8 mouse cellular contexts compared by ENCODE assay signal in the genomic region with DNA sequence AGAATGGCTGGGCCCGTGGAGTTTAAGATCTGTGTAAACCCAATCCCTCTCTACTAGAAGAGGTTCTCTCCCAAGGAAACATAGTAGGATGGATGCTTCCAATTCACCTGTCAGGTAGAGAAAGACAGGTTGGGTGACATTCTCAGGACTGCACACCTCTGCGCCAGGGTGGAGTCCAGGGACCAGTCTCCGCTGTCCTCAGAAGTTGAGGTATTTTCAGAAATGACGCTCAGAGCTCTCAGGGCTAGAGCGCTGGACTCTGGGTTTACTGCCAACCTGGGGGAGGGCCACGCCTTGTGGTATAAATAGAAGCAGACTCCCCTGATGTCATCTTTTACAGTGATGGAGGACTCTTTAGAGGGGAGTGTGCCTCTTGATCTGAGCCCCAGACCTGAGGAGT. TPM values are rescaled to one million over a fixed set of nuclear protein-coding genes. Genes with fewer than 3 reads are reported as not detected.
DNase-seq lines count a peak whose midpoint lies in the region; ATAC-seq and TF ChIP-seq lines count a peak whose summit lies in the region.

No protein-coding gene starts in this region.

- H3K27me3 ChIP-seq in erythroblast, embryonic 14.5 days (ENCODE audit: control insufficient read depth): peaks cover 26% of the 10 kb centered on the region
- H3K27me3 ChIP-seq in liver, postnatal 0 days (ENCODE audit: insufficient read depth, low read length): no peaks in the 10 kb centered on the region
- no peaks in the 10 kb centered on the region for H3K27me3 ChIP-seq in stomach, embryonic 14.5 days (ENCODE audit: control insufficient read depth, insufficient read depth, low read length)

- peak overlapping the region; percentile 92 for H3K4me2 ChIP-seq in liver, postnatal 0 days (ENCODE audit: low read depth, low read length)
- H3K4me2 ChIP-seq in stomach, embryonic 14.5 days (replicated peaks; ENCODE audit: low read depth, low read length): peak overlapping the region; percentile 80

- H3K4me3 ChIP-seq in cortical plate, adult 2 months (ENCODE audit: insufficient read depth, low read length): peak overlapping the region; percentile 38; the same call in 1 of the 2 replicates
- peak overlapping the region; percentile 72 for H3K4me3 ChIP-seq in erythroblast, embryonic 14.5 days (replicated peaks)
- H3K4me3 ChIP-seq in liver, postnatal 0 days (ENCODE audit: low read depth, low read length): no peak overlapping the region
- no peak overlapping the region; the same call in 1 of the 2 replicates for H3K4me3 ChIP-seq in stomach, embryonic 14.5 days (ENCODE audit: low read depth, low read length)

- H3K9ac ChIP-seq in liver, postnatal 0 days (replicated peaks): peak overlapping the region; percentile 72
- H3K9ac ChIP-seq in stomach, embryonic 14.5 days (replicated peaks; ENCODE audit: low read depth, low read length): no peak overlapping the region

- intact Hi-C loops in heart, postnatal 14 days (cut with DNase I): loop anchor here (2.0 kb wide), 2 partner anchors 25 to 41 kb away; partner anchors contain the start of gene Slk

- 44% methylated on average over 6 of the region's 6 CpGs for WGBS in liver, postnatal 0 days (ENCODE audit: insufficient replicate concordance)
- WGBS in stomach, embryonic 14.5 days: 47% methylated on average over 6 of the region's 6 CpGs

- TF ChIP-seq EP300 in liver, postnatal 0 days (IDR thresholded peaks at IDR 0.05; ENCODE audit: low read depth): no peak

- TF ChIP-seq POLR2A in cortical plate, adult 2 months (IDR thresholded peaks at IDR 0.05; ENCODE audit: extremely low read depth, insufficient read depth, low read length): no peak

- ATAC-seq in liver, postnatal 0 days: no peak
- no peak for ATAC-seq in stomach, embryonic 14.5 days (ENCODE audit: insufficient number of reproducible peaks, insufficient read depth, low FRiP score, low read depth)

- no peak overlapping the region for H3K27ac ChIP-seq in cortical plate, adult 2 months (ENCODE audit: insufficient read depth, low read length)
- H3K27ac ChIP-seq in liver, postnatal 0 days (ENCODE audit: low read depth): peak overlapping the region; percentile 88
- H3K27ac ChIP-seq in stomach, embryonic 14.5 days (ENCODE audit: low read length): peak overlapping the region; percentile 91

- peaks cover 4% of the 10 kb centered on the region for H3K36me3 ChIP-seq in erythroblast, embryonic 14.5 days (ENCODE audit: control insufficient read depth)
- H3K36me3 ChIP-seq in liver, postnatal 0 days (replicated peaks; ENCODE audit: insufficient read depth, low read length): 0 out of 2 replicates have a peak, but pooled peaks cover 4% of the 10 kb centered on the region
- peaks cover 5% of the 10 kb centered on the region; the same call in 1 of the 2 replicates for H3K36me3 ChIP-seq in stomach, embryonic 14.5 days (ENCODE audit: control insufficient read depth, insufficient read depth, low read length)

- H3K9me3 ChIP-seq in erythroblast, embryonic 14.5 days (ENCODE audit: control insufficient read depth, low read length): no peaks in the 10 kb centered on the region
- no peaks in the 10 kb centered on the region for H3K9me3 ChIP-seq in liver, postnatal 0 days (ENCODE audit: low read length)
- no peaks in the 10 kb centered on the region for H3K9me3 ChIP-seq in stomach, embryonic 14.5 days (ENCODE audit: control insufficient read depth, low read depth, low read length)

- TF ChIP-seq CTCF in cortical plate, adult 2 months (IDR thresholded peaks at IDR 0.05; ENCODE audit: extremely low read depth, insufficient read depth, low read length): no peak
- TF ChIP-seq CTCF in liver, postnatal 0 days (IDR thresholded peaks at IDR 0.05; ENCODE audit: low read depth): no peak

- no peaks in the 10 kb centered on the region for H3K4me1 ChIP-seq in cortical plate, adult 2 months (ENCODE audit: control insufficient read depth, insufficient read depth, low read length)
- H3K4me1 ChIP-seq in erythroblast, embryonic 14.5 days (ENCODE audit: control insufficient read depth): peaks cover 38% of the 10 kb centered on the region
- H3K4me1 ChIP-seq in liver, postnatal 0 days (ENCODE audit: insufficient read depth): peaks cover 27% of the 10 kb centered on the region
- peaks cover 26% of the 10 kb centered on the region for H3K4me1 ChIP-seq in stomach, embryonic 14.5 days (ENCODE audit: control insufficient read depth, insufficient read depth, low read length)

- DNase-seq in heart, postnatal 14 days: peak; percentile 37 to 70
- no peak for DNase-seq in liver, postnatal 0 days
- DNase-seq in layer of hippocampus, postnatal 25 days (ENCODE audit: extremely low spot score in 1 of 2, low spot score in 1 of 2): no peak
- DNase-seq in urinary bladder, postnatal 36 days (ENCODE audit: low spot score in 2 of 2): no peak
- no peak for DNase-seq in adrenal gland, adult 18-20 months (ENCODE audit: low spot score in 2 of 2)

RNA-seq across cellular contexts. Expression of gene Stn1, which starts 0.6 kb away (rescaled TPM):
- polyA plus RNA-seq in cortical plate, adult 2 months (2012; rRNA removed): 17.7 and 19.5 TPM in 2 replicates
- polyA plus RNA-seq in erythroblast, embryonic 14.5 days (2012): 0.22 and 0.38 TPM in 2 replicates
- 10 to 100 TPM; 17.3 to 17.8 TPM for total RNA-seq in heart, postnatal 14 days (2021)
- polyA plus RNA-seq in liver, postnatal 0 days (2015; fragmentation: Nextera tagmentation; extraction: Ambion mirVana): 4.4 and 5.4 TPM in 2 replicates
- 58.5 and 68.4 TPM in 2 replicates for polyA plus RNA-seq in stomach, embryonic 14.5 days (2014; fragmentation: Nextera tagmentation; extraction: Ambion mirVana)
- 10 to 100 TPM; 22.7 to 23.5 TPM for total RNA-seq in layer of hippocampus, postnatal 25 days (2021)
- 1 to 10 TPM; 8.8 to 9.3 TPM for total RNA-seq in adrenal gland, adult 18-20 months (2021)

RNA-seq across cellular contexts. Expression of gene Slk, which starts 41.6 kb away (rescaled TPM):
- polyA plus RNA-seq in cortical plate, adult 2 months (2012; rRNA removed): 34.5 and 34.6 TPM in 2 replicates
- polyA plus RNA-seq in erythroblast, embryonic 14.5 days (2012): 0.96 and 1.1 TPM in 2 replicates
- 100 to 1,000 TPM; 103 TPM for total RNA-seq in heart, postnatal 14 days (2021)
- polyA plus RNA-seq in liver, postnatal 0 days (2015; fragmentation: Nextera tagmentation; extraction: Ambion mirVana): 6.0 and 6.5 TPM in 2 replicates
- 32.0 and 37.8 TPM in 2 replicates for polyA plus RNA-seq in stomach, embryonic 14.5 days (2014; fragmentation: Nextera tagmentation; extraction: Ambion mirVana)
- total RNA-seq in layer of hippocampus, postnatal 25 days (2021): 10 to 100 TPM; 62.2 to 68.7 TPM
- 10 to 100 TPM; 30.2 to 36.4 TPM for total RNA-seq in adrenal gland, adult 18-20 months (2021)

Comparison
In these comparisons a context has a peak if more than half of its experiments do, and no peak if none do; other contexts are left out.
1. H3K4me3 ChIP-seq: peak in cortical plate, adult 2 months (single experiment) and erythroblast, embryonic 14.5 days (single experiment); none in liver, postnatal 0 days (single experiment) and stomach, embryonic 14.5 days (single experiment).
2. DNase-seq: peak in heart, postnatal 14 days (2 of 2); none in liver, postnatal 0 days (single experiment), layer of hippocampus, postnatal 25 days (0 of 2), urinary bladder, postnatal 36 days (0 of 2) and adrenal gland, adult 18-20 months (0 of 2).